Mouse (Mus musculus): ENCODE data around the gene Vmn1r71.
"Not testable (repeated sequence)": the region's sequence is repeated elsewhere in the genome, so short reads cannot be mapped to it uniquely, and the experiment has no call there.

Vmn1r71 gene

GRCm38 (mm10) chr7:10754264-10754663 is at the start of gene Vmn1r71:
Gene Vmn1r71 (minus strand): TSS chr7:10754364.
- in situ Hi-C loops (cut with MboI), result no loop called here

DNA sequence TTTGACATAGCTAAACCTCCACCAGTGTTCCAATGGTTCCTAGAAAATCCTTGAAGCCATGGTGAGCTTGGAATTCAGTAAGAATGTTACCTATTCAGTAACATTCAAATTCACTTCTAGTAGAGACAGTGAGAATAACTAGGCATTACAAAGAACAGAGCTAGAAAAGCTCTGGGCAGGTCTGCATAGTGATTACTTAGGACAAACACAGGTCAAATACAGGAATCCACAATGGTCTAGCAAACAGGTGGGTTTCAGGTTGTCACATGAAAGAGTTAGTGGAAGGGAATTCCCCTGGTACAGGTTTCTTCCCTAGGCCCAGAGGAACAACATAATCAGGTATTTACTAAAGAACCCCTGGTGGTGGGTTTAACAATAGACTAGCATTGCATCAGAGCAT is 3.4 kb upstream of the Vmn1r71 start:
- in situ Hi-C loops (cut with MboI), result not testable (repeated sequence)
